Mouse (Mus musculus) brain, embryonic 14.5 days (tissue): Measurements from ENCODE around the gene Creb5.

Experiments
- CTCF ChIP-seq: fragments of 200-500 bp; IDR thresholded peaks from 2 replicates; pipeline ENCODE4 v1.5.1; 2012; ENCODE audit warnings: inconsistent platforms, mild to moderate bottlenecking, moderate library complexity, borderline replicate concordance; ENCODE audit not compliant: insufficient read depth, insufficient read length; ENCODE audit errors: extremely low read depth
- POLR2A ChIP-seq: fragments of 200-500 bp; IDR thresholded peaks from 2 replicates; pipeline ENCODE4 v1.6.1; 2012; ENCODE audit warnings: mild to moderate bottlenecking, inconsistent platforms, borderline replicate concordance; ENCODE audit not compliant: poor library complexity, insufficient read depth, insufficient read length, severe bottlenecking; ENCODE audit errors: extremely low read depth

DNA sequence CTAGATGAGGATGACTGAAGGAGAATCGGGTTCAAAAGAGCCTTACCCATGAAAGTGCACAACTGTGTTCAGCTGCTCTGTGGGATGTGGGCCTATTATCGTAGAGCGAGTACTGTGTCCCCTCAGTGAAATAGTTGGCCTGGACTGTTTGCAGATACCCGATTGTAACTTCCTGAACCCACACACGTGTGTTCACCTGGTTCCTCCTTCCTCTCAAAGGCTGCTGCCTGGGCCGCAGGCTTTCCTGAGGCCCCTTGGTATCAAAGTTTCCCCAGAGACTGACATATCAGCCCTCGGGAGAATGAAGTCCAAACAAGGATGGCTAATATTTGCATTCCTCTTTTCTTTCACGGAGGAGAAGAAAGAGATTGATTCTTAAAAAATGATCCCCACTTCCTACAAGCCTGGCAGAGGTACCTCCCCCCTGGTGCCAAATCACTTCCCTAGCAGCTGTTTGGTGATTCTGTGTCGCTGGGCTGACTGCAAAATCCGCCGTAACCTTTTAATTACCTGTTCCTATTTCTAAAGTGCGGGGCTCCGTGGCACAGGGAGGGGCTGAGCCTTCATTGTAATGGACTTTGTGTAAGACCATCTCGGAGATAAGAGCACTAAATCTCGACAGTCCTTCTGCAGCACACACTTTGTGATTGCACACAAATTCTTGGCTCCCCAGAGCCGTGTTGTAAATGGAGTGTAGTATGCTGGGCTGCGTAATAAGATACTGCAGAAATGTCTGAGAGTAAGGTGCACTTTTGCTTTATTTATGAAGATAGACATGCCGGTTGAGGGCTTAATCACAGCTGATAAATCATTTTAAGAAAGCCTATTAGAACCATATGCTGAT, 111.4 kb downstream of the Creb5 start:
- TF ChIP-seq POLR2A: no peak
- TF ChIP-seq CTCF: no peak
